7 mouse cellular contexts compared by ENCODE assay signal in genomic region chr8:126699389-126699775, GRCm38 (mm10).
DNase-seq lines count a peak whose midpoint lies in the region; ATAC-seq and TF ChIP-seq lines count a peak whose summit lies in the region.

No protein-coding gene starts in this region.

- H3K4me3 ChIP-seq in spleen, adult 2 months (ENCODE audit: extremely low read depth, insufficient read depth, insufficient read length) = no peak overlapping the region
- H3K4me3 ChIP-seq in heart, embryonic 15.5 days = no peak overlapping the region

- H3K36me3 ChIP-seq in spleen, adult 2 months (ENCODE audit: control insufficient read depth, insufficient read depth, low read length) = no peaks in the 10 kb centered on the region
- H3K36me3 ChIP-seq in heart, embryonic 15.5 days = no peaks in the 10 kb centered on the region

- H3K9ac ChIP-seq in heart, embryonic 15.5 days = no peak overlapping the region

- no peak overlapping the region for H3K4me2 ChIP-seq in heart, embryonic 15.5 days

- TF ChIP-seq POLR2A in spleen, adult 2 months (IDR thresholded peaks at IDR 0.05; ENCODE audit: low read depth, low read length) = no peak

- H3K9me3 ChIP-seq in heart, embryonic 15.5 days (replicated peaks) = no peaks in the 10 kb centered on the region

- WGBS in spleen, adult 2 months = 5% methylated on average over 6 of the region's 6 CpGs
- 11% methylated on average over 6 of the region's 6 CpGs for WGBS in heart, embryonic 15.5 days

- peaks cover 12% of the 10 kb centered on the region; the same call in 1 of the 2 replicates for H3K4me1 ChIP-seq in spleen, adult 2 months (ENCODE audit: control insufficient read depth, insufficient read depth, insufficient read length)
- peaks cover 27% of the 10 kb centered on the region for H3K4me1 ChIP-seq in heart, embryonic 15.5 days (replicated peaks)

- H3K27me3 ChIP-seq in spleen, adult 2 months (ENCODE audit: control insufficient read depth, insufficient read depth, low read length) = no peaks in the 10 kb centered on the region
- H3K27me3 ChIP-seq in heart, embryonic 15.5 days = no peaks in the 10 kb centered on the region

- no peak for TF ChIP-seq CTCF in spleen, adult 2 months (IDR thresholded peaks at IDR 0.05; ENCODE audit: extremely low read depth, insufficient read depth, insufficient read length, insufficient replicate concordance)

- no peak; the same call in 1 of the 2 replicates for ATAC-seq in heart, embryonic 15.5 days (replicated peaks; ENCODE audit: insufficient number of reproducible peaks, insufficient read depth, low FRiP score, low read depth)
- no peak for ATAC-seq in granulocyte monocyte progenitor cell, adult 5-6 weeks (replicated peaks; ENCODE audit: poor library complexity, severe bottlenecking)

- peak in 1 of 2 experiments; percentile 16 for DNase-seq in spleen, adult 2 months (ENCODE audit: low read depth in 1 of 2, low spot score in 2 of 2)
- no peak for DNase-seq in spleen, adult 12 weeks (ENCODE audit: low spot score)
- DNase-seq in lung, postnatal 4 days = peak; percentile 52 to 71
- DNase-seq in spleen, adult 18-20 months = no peak
- DNase-seq in layer of hippocampus, postnatal 10 days (ENCODE audit: low spot score in 2 of 2) = no peak

- peak overlapping the region; percentile 49; the same call in 1 of the 2 replicates for H3K27ac ChIP-seq in spleen, adult 2 months (ENCODE audit: insufficient read depth, low read length)
- peak overlapping the region; percentile 79 for H3K27ac ChIP-seq in heart, embryonic 15.5 days

Comparison
In these comparisons a context has a peak if more than half of its experiments do, and no peak if none do; other contexts are left out.
1. DNase-seq: peak in lung, postnatal 4 days (2 of 2); none in spleen, adult 12 weeks (single experiment), spleen, adult 18-20 months (0 of 2) and layer of hippocampus, postnatal 10 days (0 of 2).